Mouse (Mus musculus) bone marrow macrophage, adult 2 months (primary cell): ENCODE measurements around the gene Krt42.

Experiments used
- CTCF ChIP-seq: IDR thresholded peaks from 2 replicates; pipeline ENCODE4 v1.5.1; 2012; ENCODE audit warnings: low read depth, mild to moderate bottlenecking, low read length, moderate library complexity
- POLR2A ChIP-seq: IDR thresholded peaks from 2 replicates; pipeline ENCODE4 v1.6.1; 2012; ENCODE audit warnings: mild to moderate bottlenecking, low read depth, low read length, borderline replicate concordance

GRCm38 (mm10) chr11:100301292-100301691 lies 31.6 kb upstream of the Krt42 start:
- TF ChIP-seq CTCF = no peak
- no peak for TF ChIP-seq POLR2A
